Comparison of ENCODE assay signal across 10 mouse cellular contexts in the genomic region with DNA sequence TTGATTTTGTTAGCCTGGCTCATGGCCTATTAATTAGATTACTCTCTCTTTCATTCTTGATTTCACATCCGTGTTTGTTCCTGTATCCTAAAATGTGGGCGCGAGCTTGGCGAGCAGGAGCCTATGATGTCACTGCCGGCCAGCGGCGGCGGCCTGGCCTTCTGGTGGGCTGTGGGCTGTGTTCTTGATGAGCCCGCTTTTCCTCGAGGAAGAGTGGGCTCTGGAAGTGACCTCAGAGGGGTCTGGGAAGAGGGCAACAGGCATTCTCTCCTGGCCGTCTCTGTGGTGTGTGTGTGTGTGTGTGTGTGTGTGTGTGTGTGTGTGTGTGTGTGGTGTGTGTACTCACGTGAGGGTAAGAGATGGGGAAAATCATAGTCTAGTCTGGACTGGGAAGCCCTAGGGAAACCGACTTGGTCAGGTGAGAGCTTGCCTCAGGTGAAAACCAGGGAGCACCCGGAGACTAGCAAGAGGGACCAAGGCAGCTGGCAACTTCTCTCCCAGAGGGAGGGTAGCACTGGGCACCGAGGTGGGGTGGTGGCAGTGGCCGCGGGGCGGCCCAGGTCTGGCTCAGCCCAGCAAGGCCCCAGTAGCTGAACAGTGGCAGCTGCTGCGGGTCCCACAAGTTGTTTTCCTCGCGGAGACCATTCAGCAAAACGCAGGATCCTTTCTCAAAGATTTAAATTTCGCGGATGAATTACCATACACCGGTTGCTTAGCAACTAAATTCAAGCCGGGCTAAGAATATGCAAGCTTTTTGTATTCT. TPM values are rescaled to one million over a fixed set of nuclear protein-coding genes. Genes with fewer than 3 reads are reported as not detected.
A peak's percentile ranks its signal among the peaks of the same experiment; 100 is the strongest.
DNase-seq lines count a peak whose midpoint lies in the region; ATAC-seq and TF ChIP-seq lines count a peak whose summit lies in the region.
"Had no signal": no experiment of that assay in that cellular context is flagged by ENCODE, and none has a peak within 500 bp of the region (broad histone marks: within the 10 kb centered on the region; RNA-seq: fewer than 3 reads in every experiment).

No protein-coding gene starts in this region.

- peak overlapping the region; percentile 31 for H3K4me3 ChIP-seq in hindbrain, embryonic 14.5 days (replicated peaks; ENCODE audit: low read length)
- H3K4me3 ChIP-seq in midbrain, embryonic 13.5 days (replicated peaks) = peak overlapping the region; percentile 42
- H3K4me3 ChIP-seq in lung, postnatal 0 days (ENCODE audit: low read depth, low read length) = no peak overlapping the region

- no peaks in the 10 kb centered on the region for H3K9me3 ChIP-seq in hindbrain, embryonic 14.5 days (ENCODE audit: control insufficient read depth, low read length)
- H3K9me3 ChIP-seq in midbrain, embryonic 13.5 days = no peaks in the 10 kb centered on the region
- H3K9me3 ChIP-seq in lung, postnatal 0 days (ENCODE audit: low read length) = no peaks in the 10 kb centered on the region

- peak; percentile 44 to 50 for DNase-seq in cerebellum, postnatal 14 days
- DNase-seq in cerebellum, adult 11 months = no peak
- peak; percentile 62 for DNase-seq in embryo, embryonic 9.5 days (ENCODE audit: extremely low spot score)
- DNase-seq in hindbrain, embryonic 14.5 days (ENCODE audit: low spot score) = peak; percentile 81
- no peak for DNase-seq in lung, postnatal 0 days (ENCODE audit: low spot score)
- no peak for DNase-seq in cerebellum, adult 8-10 months
- DNase-seq in layer of hippocampus, postnatal 25 days (ENCODE audit: extremely low spot score in 1 of 2, low spot score in 1 of 2) = no peak

- H3K9ac ChIP-seq in hindbrain, embryonic 14.5 days = peak overlapping the region; percentile 53
- H3K9ac ChIP-seq in midbrain, embryonic 13.5 days (replicated peaks) = peak overlapping the region; percentile 75
- no peak overlapping the region for H3K9ac ChIP-seq in lung, postnatal 0 days (replicated peaks; ENCODE audit: low read depth)

- H3K27me3 ChIP-seq in hindbrain, embryonic 14.5 days (ENCODE audit: control insufficient read depth, insufficient read depth, low read length) = no peaks in the 10 kb centered on the region
- 0 out of 2 replicates have a peak, but pooled peaks cover 4% of the 10 kb centered on the region for H3K27me3 ChIP-seq in midbrain, embryonic 13.5 days
- peaks cover 86% of the 10 kb centered on the region for H3K27me3 ChIP-seq in lung, postnatal 0 days (replicated peaks; ENCODE audit: insufficient read depth, low read length)

- peak overlapping the region; percentile 65 for H3K4me2 ChIP-seq in hindbrain, embryonic 14.5 days (replicated peaks)
- peak overlapping the region; percentile 82 for H3K4me2 ChIP-seq in midbrain, embryonic 13.5 days (replicated peaks)
- H3K4me2 ChIP-seq in lung, postnatal 0 days (replicated peaks; ENCODE audit: low read depth, low read length) = no peak overlapping the region
- H3K4me2 ChIP-seq: heart, embryonic 11.5 days had no signal

- H3K27ac ChIP-seq in hindbrain, embryonic 14.5 days = peak overlapping the region; percentile 78
- H3K27ac ChIP-seq in midbrain, embryonic 13.5 days = peak overlapping the region; percentile 89
- H3K27ac ChIP-seq in lung, postnatal 0 days (ENCODE audit: low read length) = no peak overlapping the region

- peaks cover 7% of the 10 kb centered on the region for H3K36me3 ChIP-seq in hindbrain, embryonic 14.5 days (replicated peaks; ENCODE audit: control insufficient read depth, insufficient read depth)
- peaks cover 5% of the 10 kb centered on the region for H3K36me3 ChIP-seq in midbrain, embryonic 13.5 days
- no peaks in the 10 kb centered on the region for H3K36me3 ChIP-seq in lung, postnatal 0 days (ENCODE audit: insufficient read depth, low read length)

- no peak for TF ChIP-seq EP300 in lung, postnatal 0 days (IDR thresholded peaks at IDR 0.05)

- ATAC-seq in hindbrain, embryonic 14.5 days (ENCODE audit: low FRiP score) = peak; percentile 82
- ATAC-seq in midbrain, embryonic 13.5 days = peak; percentile 88
- ATAC-seq in lung, postnatal 0 days = no peak

- TF ChIP-seq CTCF in lung, postnatal 0 days (IDR thresholded peaks at IDR 0.05) = no peak

- WGBS in hindbrain, embryonic 14.5 days = 1% methylated on average over 26 of the region's 26 CpGs
- WGBS in midbrain, embryonic 13.5 days = 1% methylated on average over 26 of the region's 26 CpGs
- WGBS in lung, postnatal 0 days = 5% methylated on average over 26 of the region's 26 CpGs

- H3K4me1 ChIP-seq in hindbrain, embryonic 14.5 days (replicated peaks; ENCODE audit: control insufficient read depth, insufficient read depth, low read length) = peaks cover 49% of the 10 kb centered on the region
- H3K4me1 ChIP-seq in midbrain, embryonic 13.5 days (replicated peaks) = peaks cover 78% of the 10 kb centered on the region
- no peaks in the 10 kb centered on the region for H3K4me1 ChIP-seq in lung, postnatal 0 days (ENCODE audit: insufficient read depth, low read depth, low read length)

RNA-seq across cellular contexts. Expression of a gene that starts 8.5 kb away (rescaled TPM):
- polyA plus RNA-seq in hindbrain, embryonic 14.5 days (2014; fragmentation: Nextera tagmentation; extraction: Ambion mirVana) = 10.6 and 11.5 TPM in 2 replicates
- 28.2 and 28.4 TPM in 2 replicates for polyA plus RNA-seq in midbrain, embryonic 13.5 days (2015; fragmentation: Nextera tagmentation; extraction: Ambion mirVana)
- polyA plus RNA-seq in lung, postnatal 0 days (2015; fragmentation: Nextera tagmentation; extraction: Ambion mirVana) = 0.05 and 0.10 TPM in 2 replicates
- 10 to 100 TPM; 61.7 to 72.6 TPM for total RNA-seq in layer of hippocampus, postnatal 25 days (2021)
- total RNA-seq: megakaryocyte-erythroid progenitor cell, adult 5-6 weeks had no signal

Comparison
In these comparisons a context has a peak if more than half of its experiments do, and no peak if none do; other contexts are left out.
1. DNase-seq: peak in cerebellum, postnatal 14 days (2 of 2), embryo, embryonic 9.5 days (single experiment) and hindbrain, embryonic 14.5 days (single experiment); none in cerebellum, adult 11 months (single experiment), lung, postnatal 0 days (single experiment), cerebellum, adult 8-10 months (single experiment) and layer of hippocampus, postnatal 25 days (0 of 2).
2. RNA of a gene that starts 8.5 kb away (polyA plus RNA-seq): 28.2 to 28.4 TPM in midbrain, embryonic 13.5 days and 10.6 to 11.5 TPM in hindbrain, embryonic 14.5 days; 0.05 to 0.10 TPM in lung, postnatal 0 days; every median in the first group is over 10 times any median in the second.